Mouse (Mus musculus) forebrain, embryonic 10.5 days (tissue): ENCODE measurements around the gene Ggta1. TPM values are rescaled to one million over a fixed set of nuclear protein-coding genes. Genes with fewer than 3 reads are reported as not detected.
A peak's percentile ranks its signal among the peaks of the same experiment; 100 is the strongest.

Experiments used
- DNase-seq: peaks from one replicate; pipeline ENCODE4 v3.0.0-alpha.2; 2017; ENCODE audit warnings: low spot score; ENCODE audit errors: extremely low spot score
- H3K27ac ChIP-seq: fragments of 300-500 bp; sonication (generic); 2 replicates; pipeline ENCODE4 v1.5.1; 2016; ENCODE audit warnings: mild to moderate bottlenecking
- H3K27me3 ChIP-seq: fragments of 300-500 bp; sonication (generic); 2 replicates; pipeline ENCODE4 v1.6.1; 2016; ENCODE audit warnings: mild to moderate bottlenecking; ENCODE audit not compliant: poor library complexity, severe bottlenecking
- H3K36me3 ChIP-seq: fragments of 300-500 bp; sonication (generic); replicated peaks from 2 replicates; pipeline ENCODE4 v1.6.1; 2016; ENCODE audit warnings: mild to moderate bottlenecking, moderate library complexity
- H3K4me1 ChIP-seq: fragments of 300-500 bp; sonication (generic); 2 replicates; pipeline ENCODE4 v1.6.1; 2016
- H3K4me3 ChIP-seq: fragments of 300-500 bp; sonication (generic); 2 replicates; pipeline ENCODE4 v1.5.1; 2016; ENCODE audit warnings: mild to moderate bottlenecking, moderate library complexity
- H3K9me3 ChIP-seq: fragments of 300-500 bp; sonication (generic); 2 replicates; pipeline ENCODE4 v1.6.1; 2016; ENCODE audit warnings: mild to moderate bottlenecking, moderate library complexity
- WGBS: fragments of 180-500 bp; shearing (Covaris S2); methylation state at CpG from one replicate; pipeline ENCODE4 v1.1.7; 2016; 5-methylcytosine and 5-hydroxymethylcytosine counted together
- polyA plus RNA-seq: library from polyadenylated mRNA; unstranded; fragments of >200 nt; fragmentation: Nextera tagmentation; extraction: Ambion mirVana; gene quantifications from 2 replicates; pipeline ENCODE4 v1.2.1, GENCODE M21; 2016

The Ggta1 gene
- polyA plus RNA-seq, 1 experiment from 2014 or later, result 6.4 TPM

- Histone ChIP-seq H3K4me1 (peaks cover 43% of the 10 kb centered on the region), H3K36me3 (no peaks in the 10 kb centered on the region), H3K27me3 (no peaks in the 10 kb centered on the region), H3K4me3 (no peak overlapping the region), H3K9me3 (no peaks in the 10 kb centered on the region), H3K27ac (no peak overlapping the region)
- WGBS, result 88% methylated on average over 9 of the region's 9 CpGs
- DNase-seq, result no peak
Observed at GRCm38 (mm10) chr2:35483402-35483801, 20.4 kb upstream of the Ggta1 start.

DNA sequence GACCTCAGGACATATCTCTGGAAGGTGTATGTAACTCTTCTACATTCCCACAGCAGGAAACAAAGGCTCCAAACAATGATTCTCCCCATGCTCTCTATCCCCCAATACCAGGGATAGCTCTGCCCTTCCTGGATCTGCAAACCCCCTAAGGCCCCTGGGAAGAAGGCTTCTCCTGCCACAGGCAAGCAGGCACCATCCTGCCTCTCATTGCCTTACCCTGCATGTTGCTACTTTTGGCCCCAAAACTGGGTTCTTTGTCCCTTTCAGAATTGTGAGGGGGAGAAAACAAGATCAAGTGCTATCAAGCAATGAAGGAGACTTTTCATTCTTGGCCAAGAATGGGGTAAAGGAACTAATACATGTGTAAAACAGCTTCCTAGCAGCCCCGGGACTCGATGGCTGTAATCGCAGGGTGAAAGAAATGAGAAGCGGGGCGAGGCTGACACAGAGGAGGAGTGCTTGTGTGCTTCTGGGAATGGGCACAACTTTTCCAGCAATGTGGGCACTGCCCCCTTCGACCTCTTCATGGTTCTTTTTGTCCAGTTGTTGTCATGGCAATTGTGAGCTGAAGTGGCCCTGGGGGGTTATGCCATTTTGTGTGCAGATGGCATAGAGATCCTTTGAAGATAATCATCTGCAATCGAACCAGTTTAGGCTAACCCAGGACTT lies 18.4 kb upstream of the Ggta1 start:
- 76% methylated on average over 7 of the region's 7 CpGs for WGBS

DNA sequence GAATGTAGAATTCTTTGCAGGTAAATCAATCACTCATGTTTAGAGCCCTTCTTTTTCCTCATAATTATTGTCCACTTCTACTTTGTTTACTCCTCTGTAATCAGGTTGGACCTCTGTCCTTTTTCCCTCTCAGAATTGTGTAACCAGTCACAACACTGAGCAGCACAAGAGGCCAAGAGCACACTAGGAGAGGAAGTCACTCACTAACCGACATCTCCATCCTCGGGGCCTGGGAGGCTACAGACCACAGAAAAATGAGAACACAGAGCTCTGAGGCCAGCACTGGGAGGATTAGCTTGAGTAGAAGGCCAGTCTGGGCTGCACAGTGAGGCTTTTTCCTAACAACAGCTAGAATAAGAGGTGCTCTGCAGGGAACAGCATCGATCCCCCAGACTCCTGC lies 17.0 kb upstream of the Ggta1 start:
- H3K4me1 ChIP-seq, result peaks cover 26% of the 10 kb centered on the region
- no peak overlapping the region for H3K4me3 ChIP-seq
- 33% methylated on average over 3 of the region's 3 CpGs for WGBS

More for the DNA sequence above, 18.4 kb upstream of the Ggta1 start:
- Histone ChIP-seq H3K4me1 (peaks cover 27% of the 10 kb centered on the region), H3K27me3 (no peaks in the 10 kb centered on the region), H3K4me3 (no peak overlapping the region), H3K9me3 (no peaks in the 10 kb centered on the region), H3K36me3 (no peaks in the 10 kb centered on the region), H3K27ac (peak overlapping the region; percentile 68; the same call in 1 of the 2 replicates)
- no peak for DNase-seq

GRCm38 (mm10) chr2:35478812-35479122 lies 15.7 kb upstream of the Ggta1 start:
- no peaks in the 10 kb centered on the region for H3K27me3 ChIP-seq
- no peaks in the 10 kb centered on the region for H3K36me3 ChIP-seq
- 62% methylated on average over 3 of the region's 3 CpGs for WGBS
- no peaks in the 10 kb centered on the region for H3K9me3 ChIP-seq
- DNase-seq, result no peak
- no peak overlapping the region for H3K27ac ChIP-seq
- H3K4me1 ChIP-seq, result peaks cover 26% of the 10 kb centered on the region
- H3K4me3 ChIP-seq, result no peak overlapping the region

More for the DNA sequence above, 17.0 kb upstream of the Ggta1 start:
- H3K9me3 ChIP-seq, result no peaks in the 10 kb centered on the region
- H3K27ac ChIP-seq, result 0 out of 2 replicates have a peak overlapping the region, but pooled peaks have one; percentile 25
- H3K27me3 ChIP-seq, result no peaks in the 10 kb centered on the region
- DNase-seq, result no peak
- H3K36me3 ChIP-seq, result no peaks in the 10 kb centered on the region

DNA sequence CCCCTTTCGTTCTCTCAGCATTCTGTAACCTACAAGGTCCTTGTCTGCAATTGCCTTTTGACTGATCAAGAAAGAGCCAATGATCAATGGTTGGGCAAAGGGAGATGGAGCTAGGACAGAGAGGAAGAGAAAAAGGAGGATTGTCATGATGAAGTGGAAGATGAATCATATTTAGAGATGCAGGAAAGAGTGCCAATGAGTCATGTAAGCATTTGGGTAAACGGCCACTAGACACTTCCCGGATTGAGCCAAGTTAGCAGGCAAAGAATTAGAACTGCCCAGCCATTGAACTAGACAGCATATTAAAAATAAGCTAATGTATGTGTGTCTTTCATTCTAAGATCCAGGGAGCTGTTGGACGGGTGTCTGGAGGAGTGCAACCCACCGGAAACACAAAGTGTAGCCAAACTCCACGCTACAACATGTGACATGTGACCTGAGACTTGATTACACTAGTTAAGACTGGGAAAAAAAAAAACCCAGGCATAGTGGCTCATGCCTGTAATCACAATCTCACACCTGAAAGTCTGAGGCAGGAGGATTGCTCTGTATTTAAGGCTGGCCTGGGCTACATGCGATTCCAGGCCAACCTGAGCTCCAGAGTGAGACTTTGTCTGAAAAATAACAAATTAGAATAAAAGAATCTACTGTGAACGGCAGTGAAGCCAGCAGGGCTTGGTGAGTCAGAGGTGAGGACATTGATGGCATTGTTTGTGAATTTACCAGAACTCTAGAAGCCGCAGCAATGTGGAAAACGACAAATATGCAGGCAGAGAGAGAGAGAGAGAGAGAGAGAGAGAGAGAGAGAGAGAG lies 15.2 kb upstream of the Ggta1 start:
- DNase-seq, result no peak
- H3K27ac ChIP-seq, result no peak overlapping the region
- no peak overlapping the region for H3K4me3 ChIP-seq
- H3K36me3 ChIP-seq, result no peaks in the 10 kb centered on the region
- peaks cover 26% of the 10 kb centered on the region for H3K4me1 ChIP-seq
- WGBS, result 88% methylated on average over 10 of the region's 10 CpGs
- no peaks in the 10 kb centered on the region for H3K27me3 ChIP-seq
- H3K9me3 ChIP-seq, result no peaks in the 10 kb centered on the region

GRCm38 (mm10) chr2:35477321-35477720 lies 14.3 kb upstream of the Ggta1 start:
- no peak overlapping the region for H3K27ac ChIP-seq
- H3K36me3 ChIP-seq, result no peaks in the 10 kb centered on the region
- no peak for DNase-seq
- WGBS, result 92% methylated on average over 6 of the region's 6 CpGs
- no peaks in the 10 kb centered on the region for H3K9me3 ChIP-seq
- H3K4me3 ChIP-seq, result no peak overlapping the region
- H3K4me1 ChIP-seq, result peaks cover 26% of the 10 kb centered on the region
- H3K27me3 ChIP-seq, result no peaks in the 10 kb centered on the region

DNA sequence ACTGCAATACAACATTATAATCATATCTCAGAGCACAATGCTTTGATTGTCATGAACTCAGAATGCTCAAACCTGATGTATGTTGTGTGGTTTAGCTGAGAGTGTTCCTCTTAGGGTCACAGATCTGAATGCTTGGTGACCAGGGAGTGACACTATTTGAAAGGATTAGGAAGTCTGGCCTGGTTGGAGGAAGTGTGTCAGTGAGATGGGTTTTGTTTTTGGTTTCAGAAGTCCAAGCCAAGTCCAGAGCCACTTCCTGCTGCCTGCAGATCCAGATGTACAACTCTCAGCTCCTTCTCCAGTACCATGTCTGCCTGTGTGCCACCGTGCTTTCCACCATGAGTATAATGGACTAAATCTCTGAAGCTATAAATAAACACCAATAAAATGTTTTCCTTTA lies 11.9 kb upstream of the Ggta1 start:
- 91% methylated on average over 1 of the region's 1 CpGs for WGBS
- H3K36me3 ChIP-seq, result no peaks in the 10 kb centered on the region
- H3K27me3 ChIP-seq, result no peaks in the 10 kb centered on the region
- no peak overlapping the region for H3K4me3 ChIP-seq
- H3K9me3 ChIP-seq, result no peaks in the 10 kb centered on the region
- DNase-seq, result no peak
- no peak overlapping the region for H3K27ac ChIP-seq
- H3K4me1 ChIP-seq, result peaks cover 3% of the 10 kb centered on the region; the same call in 1 of the 2 replicates

DNA sequence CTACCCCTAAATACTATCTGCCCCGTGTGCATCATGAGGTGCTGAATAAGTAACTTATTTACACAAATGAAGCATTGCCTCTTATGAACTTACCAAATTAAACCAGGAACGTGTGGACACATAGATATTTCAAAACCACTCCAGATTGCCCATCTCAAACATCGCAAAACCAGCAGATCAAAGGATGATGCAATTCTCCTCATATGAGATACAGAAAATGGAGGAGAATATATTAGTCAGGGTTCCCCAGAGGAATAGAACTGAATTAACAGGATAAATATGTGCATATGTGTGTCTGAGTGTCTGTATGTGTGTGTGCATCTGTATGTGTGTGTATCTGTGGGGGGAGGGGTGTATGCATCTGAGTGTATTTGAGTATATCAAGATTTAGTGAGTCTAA lies 6.2 kb upstream of the Ggta1 start:
- Histone ChIP-seq H3K9me3 (no peaks in the 10 kb centered on the region), H3K36me3 (no peaks in the 10 kb centered on the region), H3K27ac (no peak overlapping the region), H3K4me1 (peaks cover 4% of the 10 kb centered on the region), H3K4me3 (no peak overlapping the region), H3K27me3 (no peaks in the 10 kb centered on the region)
- DNase-seq, result no peak
- 81% methylated on average over 3 of the region's 3 CpGs for WGBS

DNA sequence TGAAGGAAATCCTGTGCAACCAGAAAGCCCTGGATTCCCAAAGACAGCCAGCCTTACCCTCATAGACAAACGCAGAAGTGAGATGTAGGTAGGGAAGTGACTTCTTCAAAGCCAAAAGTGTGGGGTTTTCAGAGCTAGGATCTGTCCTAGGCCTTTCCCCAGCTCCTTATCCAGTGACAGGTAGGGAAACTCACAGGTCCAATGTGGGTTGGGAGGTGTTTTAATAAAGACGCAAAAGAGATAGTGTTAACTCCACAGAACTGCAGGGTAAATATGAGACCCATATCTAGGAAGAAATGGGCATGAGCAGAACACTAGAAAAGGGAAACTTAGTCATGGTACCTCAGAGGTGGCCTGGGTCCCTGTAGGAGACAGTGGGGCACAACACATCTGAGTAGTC lies 5.2 kb upstream of the Ggta1 start:
- Histone ChIP-seq H3K27ac (no peak overlapping the region), H3K36me3 (no peaks in the 10 kb centered on the region), H3K4me1 (peaks cover 14% of the 10 kb centered on the region), H3K27me3 (no peaks in the 10 kb centered on the region), H3K4me3 (no peak overlapping the region), H3K9me3 (no peaks in the 10 kb centered on the region)
- no peak for DNase-seq
- WGBS, result 81% methylated on average over 2 of the region's 2 CpGs

- Histone ChIP-seq H3K27ac (no peak overlapping the region), H3K4me3 (no peak overlapping the region), H3K9me3 (no peaks in the 10 kb centered on the region), H3K4me1 (peaks cover 18% of the 10 kb centered on the region), H3K36me3 (no peaks in the 10 kb centered on the region), H3K27me3 (0 out of 2 replicates have a peak, but pooled peaks cover 1% of the 10 kb centered on the region)
- no peak for DNase-seq
- WGBS, result 87% methylated on average over 3 of the region's 3 CpGs
Observed at GRCm38 (mm10) chr2:35467855-35468254, 4.8 kb upstream of the Ggta1 start.

DNA sequence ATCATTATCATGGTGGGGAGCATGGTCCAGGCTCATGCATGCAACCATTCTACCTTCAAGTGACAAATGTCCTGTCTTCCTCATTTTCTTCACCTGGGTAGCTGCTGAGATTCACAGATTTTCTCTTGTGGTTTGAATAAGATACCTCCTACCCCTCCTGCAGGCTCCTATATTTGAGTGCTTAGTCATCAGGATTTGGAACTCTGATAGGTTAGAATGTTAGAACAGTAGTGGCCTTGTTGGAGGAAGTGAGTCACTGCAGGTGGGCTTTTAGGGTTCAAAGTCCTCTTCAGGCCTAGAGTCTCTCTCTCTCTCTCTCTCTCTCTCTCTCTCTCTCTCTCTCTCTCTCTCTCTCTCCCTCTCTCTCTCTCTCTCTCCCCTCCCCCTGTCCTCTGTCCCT lies 2.6 kb upstream of the Ggta1 start:
- H3K4me3 ChIP-seq, result no peak overlapping the region
- H3K27me3 ChIP-seq, result peaks cover 16% of the 10 kb centered on the region
- H3K36me3 ChIP-seq, result no peaks in the 10 kb centered on the region
- DNase-seq, result no peak
- H3K4me1 ChIP-seq, result peaks cover 40% of the 10 kb centered on the region
- H3K27ac ChIP-seq, result no peak overlapping the region
- no peaks in the 10 kb centered on the region for H3K9me3 ChIP-seq

DNA sequence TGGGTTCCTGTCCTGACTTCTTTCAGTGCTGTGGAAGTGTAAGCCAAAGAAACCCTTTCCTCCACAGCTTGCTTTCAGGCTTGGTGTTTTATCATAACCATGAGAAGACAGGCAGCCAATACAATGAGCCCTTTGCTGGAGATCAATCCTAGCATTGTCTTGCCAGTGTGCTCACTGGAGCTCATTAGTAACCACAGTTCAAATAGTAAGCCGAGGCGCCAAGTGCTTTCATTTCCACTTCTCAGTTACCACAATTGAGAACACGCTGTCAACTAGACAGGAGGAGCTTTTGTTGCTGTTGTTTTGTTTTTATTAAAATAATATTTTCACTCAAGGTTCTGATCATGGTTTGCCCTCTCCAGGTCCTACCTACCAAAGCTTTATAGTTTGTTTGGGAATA lies 1.5 kb upstream of the Ggta1 start:
- no peak overlapping the region for H3K27ac ChIP-seq
- no peaks in the 10 kb centered on the region for H3K9me3 ChIP-seq
- peaks cover 45% of the 10 kb centered on the region for H3K4me1 ChIP-seq
- no peak overlapping the region for H3K4me3 ChIP-seq
- WGBS, result 40% methylated on average over 3 of the region's 3 CpGs
- DNase-seq, result no peak
- peaks cover 24% of the 10 kb centered on the region for H3K27me3 ChIP-seq
- no peaks in the 10 kb centered on the region for H3K36me3 ChIP-seq

DNA sequence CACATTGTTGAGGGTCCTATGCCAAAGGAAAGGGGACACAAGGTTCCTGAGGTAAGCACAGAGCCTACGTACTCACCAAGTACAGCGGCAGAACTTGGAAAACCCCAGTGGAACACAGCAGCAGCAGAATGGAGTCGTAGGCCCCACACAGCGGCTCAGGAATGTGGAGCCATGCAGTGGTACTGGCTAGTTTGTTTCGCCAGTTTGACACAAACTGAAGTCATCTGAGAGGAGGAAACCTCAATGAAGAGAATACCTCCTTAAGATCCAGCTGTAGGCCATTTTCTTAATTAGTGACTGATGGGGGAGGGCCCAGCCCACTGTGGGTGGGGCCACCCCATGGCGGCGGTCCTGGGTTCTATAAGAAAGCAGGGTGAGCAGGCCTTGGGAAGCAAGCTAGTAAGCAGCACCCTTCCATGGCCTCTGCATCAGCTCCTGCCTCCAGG lies 1.1 kb upstream of the Ggta1 start:
- no peak for DNase-seq
- Histone ChIP-seq H3K9me3 (no peaks in the 10 kb centered on the region), H3K4me1 (peaks cover 45% of the 10 kb centered on the region), H3K36me3 (no peaks in the 10 kb centered on the region), H3K27me3 (peaks cover 24% of the 10 kb centered on the region), H3K27ac (0 out of 2 replicates have a peak overlapping the region, but pooled peaks have one; percentile 74), H3K4me3 (no peak overlapping the region)
- WGBS, result 58% methylated on average over 7 of the region's 7 CpGs
